Mouse (Mus musculus) cerebellum, adult 11 months (tissue): ENCODE results near the gene Zar1.
"Not testable (repeated sequence)": the region's sequence is repeated elsewhere in the genome, so short reads cannot be mapped to it uniquely, and the experiment has no call there.

Source experiments
- DNase-seq: peaks from one replicate; pipeline ENCODE4 v3.0.0; 2022

Zar1 gene

DNA sequence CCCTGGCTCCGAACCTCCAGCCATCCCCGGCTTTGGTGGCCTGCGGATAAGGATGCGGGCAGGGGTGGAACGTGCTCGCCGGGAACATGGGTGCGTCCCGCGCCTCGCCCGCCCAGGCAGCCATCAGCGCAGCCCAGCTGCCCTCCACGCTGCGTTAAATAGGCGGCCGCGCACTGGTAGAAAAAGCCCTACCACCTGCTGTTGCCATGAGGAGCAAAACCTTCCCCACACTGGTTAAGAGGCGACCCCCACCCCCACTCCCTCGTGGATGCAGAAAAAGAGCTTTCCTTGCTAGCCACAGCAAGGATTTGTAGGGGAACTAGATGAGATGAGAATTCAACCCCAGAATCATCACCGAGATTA, at the start of gene Zar1:
Zar1 (minus strand) TSS at position 285 of the 363 bp plus-strand sequence.
- not testable (repeated sequence) for DNase-seq

DNA sequence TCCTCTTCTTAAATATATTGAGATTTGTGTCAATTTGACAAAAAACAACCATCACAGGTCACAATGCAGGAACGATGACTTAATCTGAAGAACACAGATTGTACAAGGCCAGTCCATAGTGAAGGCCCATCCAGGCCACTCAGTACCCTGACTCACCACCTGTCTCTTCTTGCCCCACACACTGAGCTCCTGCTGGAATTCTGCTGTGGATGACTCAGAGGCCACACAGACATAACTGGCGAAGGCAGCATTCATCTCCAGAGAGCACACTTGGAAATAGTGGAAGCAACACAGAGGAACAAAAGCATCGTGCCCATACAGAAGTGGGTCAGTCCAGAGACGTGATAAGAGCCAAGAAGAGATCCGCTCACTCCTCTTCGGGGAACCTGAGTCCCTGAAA, 49.0 kb upstream of the Zar1 start:
- no peak for DNase-seq

GRCm38 (mm10) chr5:72621022-72621421, 40.0 kb upstream of the Zar1 start:
- no peak for DNase-seq

- no peak for DNase-seq
Measured at GRCm38 (mm10) chr5:72617413-72617812, 36.4 kb upstream of the Zar1 start.

DNA sequence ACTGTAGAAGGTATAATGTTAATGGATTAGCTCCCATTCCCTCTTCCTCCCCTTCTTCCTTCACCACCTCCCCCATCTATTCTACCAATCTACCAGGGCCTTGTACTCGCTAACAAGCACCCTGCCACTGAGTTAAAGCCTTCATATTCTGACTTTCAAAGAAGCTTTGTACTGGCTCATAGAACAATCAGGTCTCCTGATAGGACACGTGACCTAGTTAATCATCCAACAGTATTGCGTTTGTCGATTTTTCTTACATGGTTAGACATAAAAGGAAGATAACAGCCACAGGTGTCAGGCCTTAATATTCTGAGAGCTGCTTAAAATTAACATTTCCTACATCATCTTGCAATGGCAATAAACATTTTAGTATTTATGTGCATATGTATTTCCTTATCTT, 22.1 kb upstream of the Zar1 start:
- no peak for DNase-seq

DNA sequence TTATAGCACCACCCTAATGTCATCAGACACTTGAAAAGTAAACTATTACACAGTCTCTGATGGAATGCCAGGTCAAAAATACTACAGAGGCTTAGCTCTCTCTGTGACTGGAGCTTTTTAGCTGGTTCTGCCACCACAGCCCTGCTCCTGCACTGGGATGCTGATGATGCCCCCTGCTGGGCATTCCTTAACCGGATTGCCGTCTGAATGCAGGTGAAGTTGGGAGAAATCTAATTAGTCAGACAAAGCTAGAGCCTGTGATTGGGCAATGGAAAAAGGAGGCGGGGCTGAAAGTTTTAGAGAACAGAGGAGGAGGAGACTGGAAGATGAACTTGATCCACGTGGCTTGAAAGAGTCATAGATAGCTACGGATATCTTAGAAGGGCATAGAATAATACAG, 20.0 kb upstream of the Zar1 start:
- no peak for DNase-seq

DNA sequence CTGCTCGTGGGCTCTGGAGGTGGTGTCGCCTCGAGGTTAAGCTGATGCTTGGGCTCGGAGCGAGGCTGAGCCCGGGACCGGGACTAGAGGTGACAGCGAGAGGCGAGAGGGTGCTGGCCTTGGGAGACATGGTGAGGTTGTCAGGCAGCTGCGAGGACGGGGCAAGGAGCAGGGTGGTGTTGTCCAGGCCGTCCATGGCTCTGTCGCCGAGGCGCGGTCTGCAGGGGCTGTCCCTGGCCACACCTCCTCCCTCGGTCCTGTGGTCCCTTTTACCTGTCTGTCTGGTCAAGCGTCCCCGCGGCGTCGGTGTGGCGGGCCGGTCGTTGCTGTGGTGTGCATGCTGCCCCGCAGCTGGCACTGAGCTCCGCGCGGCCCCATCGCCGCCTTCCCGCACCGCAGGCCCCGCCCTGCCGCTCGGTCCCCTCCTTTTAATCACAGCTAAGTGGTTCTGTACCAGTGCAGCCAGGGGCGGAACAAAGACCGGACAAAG, 6.2 kb upstream of the Zar1 start, which contains the start of gene Gm5868:
Gm5868 (minus strand) TSS at position 360 of the 490 bp plus-strand sequence.
- no peak for DNase-seq

GRCm38 (mm10) chr5:72586667-72587191, 5.7 kb upstream of the Zar1 start:
- not testable (repeated sequence) for DNase-seq

DNA sequence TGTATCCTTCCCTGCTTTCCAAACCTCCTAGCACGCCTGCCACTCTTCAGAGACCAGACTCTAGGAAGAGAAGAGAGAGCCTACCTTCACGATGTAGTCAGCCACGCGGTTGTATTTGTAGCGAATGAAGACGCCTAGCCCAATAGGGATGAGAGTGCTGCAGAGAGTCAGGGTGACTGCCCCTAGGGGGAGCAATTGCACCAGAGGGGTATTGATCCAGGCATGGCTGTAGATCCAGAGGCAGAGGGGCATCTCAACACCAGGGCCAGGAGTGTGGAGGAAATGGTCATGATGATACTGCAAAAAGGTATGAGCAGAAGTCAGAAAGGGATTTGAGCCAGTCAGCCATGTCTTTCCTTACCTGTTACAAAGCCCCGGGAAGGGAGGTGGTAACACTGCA, 5.1 kb upstream of the Zar1 start:
- not testable (repeated sequence) for DNase-seq

- not testable (repeated sequence) for DNase-seq
Measured at GRCm38 (mm10) chr5:72580088-72580969, 725 bp downstream of the Zar1 start.

DNA sequence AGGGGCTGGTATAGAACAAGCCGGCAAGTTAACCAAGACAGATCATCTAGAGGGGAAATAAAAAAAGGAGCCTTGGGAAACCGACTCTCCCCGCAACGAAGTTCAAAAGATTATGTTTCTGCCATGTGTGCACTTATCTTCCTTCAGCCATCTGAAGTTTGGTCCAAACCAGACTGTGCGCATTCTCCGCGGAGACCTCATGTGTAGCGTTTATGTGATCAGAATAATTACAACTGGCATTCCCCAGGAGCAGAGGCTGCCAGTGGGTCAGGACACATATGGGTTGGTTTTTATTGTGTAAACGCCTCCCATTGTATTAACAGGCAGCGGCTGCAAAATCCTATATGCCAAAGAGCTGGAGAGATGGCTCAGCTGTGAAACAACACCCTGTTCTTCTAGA, 1.5 kb downstream of the Zar1 start:
- not testable (repeated sequence) for DNase-seq

DNA sequence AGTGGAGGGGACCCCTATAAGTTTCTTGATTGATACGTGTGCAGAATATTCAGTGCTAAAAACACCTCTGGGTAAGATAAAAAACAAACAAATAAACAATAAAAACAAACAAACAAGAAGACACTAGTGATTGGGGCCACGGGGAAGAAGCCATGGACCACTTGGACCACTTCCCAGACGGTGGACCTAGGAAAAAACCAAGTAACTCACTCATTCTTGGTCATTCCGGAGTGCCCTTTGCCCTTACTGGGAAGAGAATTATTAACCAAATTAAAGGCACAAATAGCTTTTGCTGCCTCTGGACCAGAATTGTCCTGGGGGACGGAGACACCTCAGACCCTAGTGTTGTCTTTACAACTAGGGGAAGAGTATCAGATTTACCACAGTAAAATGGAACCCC, 15.4 kb downstream of the Zar1 start:
- DNase-seq, result no peak

DNA sequence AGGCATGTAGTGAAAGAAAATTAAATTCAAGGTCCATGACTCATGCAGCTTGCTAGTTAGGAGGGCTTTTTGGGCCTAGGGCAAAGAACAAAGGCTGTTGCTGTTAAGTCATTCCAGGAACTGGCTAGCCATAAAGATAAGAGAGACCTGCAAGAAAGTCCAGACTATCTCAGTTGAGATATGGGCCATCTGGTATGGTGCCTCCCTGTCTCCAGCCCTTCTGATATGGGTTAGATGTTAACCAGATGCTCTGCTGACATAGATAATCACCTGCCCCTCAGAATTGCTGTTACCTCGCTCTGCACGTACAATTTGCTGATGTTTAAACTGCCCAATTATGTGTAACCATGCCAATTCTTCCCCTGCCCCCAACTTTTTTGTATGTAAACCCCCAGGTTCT, 17.9 kb downstream of the Zar1 start:
- DNase-seq, result not testable (repeated sequence)

- no peak for DNase-seq
Measured at GRCm38 (mm10) chr5:72560976-72561628, 20.0 kb downstream of the Zar1 start.

DNA sequence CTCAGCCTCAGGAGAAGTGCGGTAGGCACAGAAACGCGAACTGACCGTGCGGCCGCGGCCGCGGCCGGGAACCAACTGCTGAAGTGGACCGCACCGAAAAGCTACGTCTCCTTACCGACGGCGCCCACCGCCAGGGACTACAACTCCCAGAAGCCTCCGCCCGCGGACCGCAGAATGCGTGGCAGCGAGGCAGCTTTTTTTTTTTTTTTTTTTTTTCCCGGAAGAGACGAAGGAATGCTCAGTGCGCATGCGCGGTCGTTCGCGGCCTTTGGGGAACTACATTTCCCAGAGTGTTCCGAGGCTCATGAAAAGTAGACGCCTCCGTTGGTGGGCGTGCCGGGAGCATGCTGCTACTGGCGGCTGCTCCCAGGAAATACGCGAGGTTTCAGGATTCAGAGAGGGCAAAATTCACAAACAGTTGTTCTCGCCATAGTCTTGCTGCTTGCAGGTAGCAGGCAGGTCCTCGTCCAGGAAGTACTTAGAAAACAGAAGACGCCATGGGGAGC, 21.5 kb downstream of the Zar1 start, which contains the start of gene Nfxl1:
Nfxl1 (minus strand) TSS at position 141 of the 506 bp plus-strand sequence.
- DNase-seq, result peak; percentile 96

DNA sequence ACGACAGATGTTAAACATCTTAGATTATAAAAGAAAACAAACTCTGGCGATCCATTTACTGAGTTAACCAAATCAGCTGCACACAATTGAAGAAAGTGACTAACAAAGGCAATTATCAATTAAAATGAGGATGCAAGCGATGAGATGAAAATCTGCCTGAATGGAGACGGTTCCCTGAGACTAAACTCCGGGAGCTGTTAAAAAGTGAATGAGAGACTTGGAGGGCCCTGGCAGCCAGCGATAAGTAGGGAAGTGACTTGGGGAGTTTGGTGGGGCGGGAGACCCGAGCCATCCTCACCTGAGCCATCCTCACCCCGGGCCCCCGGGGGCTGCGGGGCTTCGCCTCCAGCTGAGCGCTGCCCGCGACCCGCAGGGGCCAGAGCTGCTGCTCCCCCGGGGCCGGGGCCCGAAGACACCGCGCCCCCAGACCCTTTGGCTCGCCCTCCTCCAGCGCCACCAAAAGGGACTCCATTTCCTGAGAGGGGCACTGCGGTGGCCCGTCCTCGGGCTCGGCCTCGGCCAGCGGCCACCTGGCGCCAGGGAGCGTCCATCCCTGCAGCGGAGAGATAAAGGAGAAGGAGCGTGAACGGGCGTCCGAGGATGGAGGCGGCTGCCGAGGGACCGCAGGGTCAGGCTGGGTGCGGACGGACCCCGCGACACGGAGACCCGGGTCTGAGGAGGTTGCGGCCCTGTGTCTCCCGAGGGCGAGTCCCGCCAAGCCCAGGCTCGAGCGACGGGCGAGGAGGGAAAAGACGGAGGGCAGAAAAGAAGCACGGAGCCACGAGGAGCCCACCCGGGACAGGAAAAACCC, 22.1 kb downstream of the Zar1 start:
- no peak for DNase-seq

DNA sequence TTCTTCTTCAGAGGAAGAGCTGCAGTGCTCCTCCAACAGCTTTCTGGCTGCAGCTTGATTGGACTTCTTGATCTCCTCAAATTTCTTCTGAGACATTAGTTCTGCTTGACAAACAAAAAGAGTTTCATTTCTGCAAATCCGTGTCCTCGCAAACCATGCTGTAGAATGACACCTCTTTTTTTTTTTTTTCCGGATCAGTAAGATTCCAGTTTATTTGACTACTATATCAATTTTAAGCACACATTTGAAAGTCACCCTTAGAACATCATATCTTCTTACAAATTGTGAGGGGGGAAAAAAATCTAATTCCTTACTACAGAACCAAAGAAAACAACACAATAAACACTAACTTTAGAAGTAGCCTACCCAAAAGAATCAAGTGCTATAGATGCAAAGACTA, 24.8 kb downstream of the Zar1 start:
- DNase-seq, result no peak

- no peak for DNase-seq
Measured at GRCm38 (mm10) chr5:72551209-72551608, 29.8 kb downstream of the Zar1 start.

DNA sequence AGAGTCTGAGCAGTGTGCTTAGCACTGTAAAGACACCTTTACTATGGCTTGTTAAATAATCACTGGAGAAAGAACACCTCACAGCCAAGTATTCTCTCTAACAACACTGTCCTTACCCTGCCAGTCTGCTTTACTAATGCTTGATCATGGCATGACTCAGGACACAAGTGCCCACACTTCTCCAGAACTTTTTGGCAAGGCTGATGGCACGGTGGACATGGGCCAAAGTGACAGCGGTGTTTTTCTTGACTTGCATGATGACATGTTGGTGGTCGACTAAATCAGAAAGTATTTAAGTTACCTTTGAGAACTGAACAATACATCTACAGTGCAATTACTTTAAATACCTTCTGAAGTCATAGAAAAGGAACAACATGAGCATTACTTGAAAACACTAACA, 52.2 kb downstream of the Zar1 start:
- DNase-seq, result no peak
